ENCODE assay signal across 16 mouse cellular contexts in the genomic region with DNA sequence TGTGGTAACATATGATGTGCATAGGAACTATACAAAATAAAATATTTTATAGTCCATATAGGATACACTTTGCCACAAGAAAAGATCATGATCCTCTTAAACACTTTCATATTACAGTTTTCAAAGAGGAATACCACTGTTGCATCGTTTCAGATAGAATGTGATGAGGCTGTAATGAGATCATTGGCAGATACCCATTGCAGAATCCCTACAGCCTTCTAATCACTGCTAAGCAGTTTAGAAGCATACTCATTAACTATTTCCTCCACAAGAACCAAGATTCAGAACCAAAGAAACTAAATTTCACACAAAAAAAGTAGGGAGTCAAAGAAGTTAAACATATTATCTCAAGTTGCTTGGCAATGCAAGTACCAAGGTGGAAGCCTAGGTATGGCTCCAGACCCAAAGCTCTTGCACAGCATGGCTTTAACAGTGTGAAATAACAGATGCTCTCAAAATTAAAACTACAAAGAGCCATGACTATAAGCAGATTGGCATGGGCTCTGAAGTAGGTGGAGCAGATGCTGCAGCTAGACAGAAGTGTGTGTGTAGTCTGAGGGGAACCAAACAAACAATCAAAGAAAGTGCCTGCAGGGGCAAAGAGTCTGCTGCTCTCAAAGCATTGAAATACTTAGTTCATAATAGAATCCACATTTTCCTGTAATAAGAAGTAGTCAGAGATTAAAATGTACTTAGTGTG.
"Had no signal": no experiment of that assay in that cellular context is flagged by ENCODE, and none has a peak within 500 bp of the region (broad histone marks: within the 10 kb centered on the region; RNA-seq: fewer than 3 reads in every experiment).

No protein-coding gene starts in this region.

- ATAC-seq: liver, embryonic 12.5 days had no signal

- H3K27me3 ChIP-seq: limb, embryonic 15.5 days; liver, embryonic 12.5 days; midbrain, embryonic 12.5 days; neural tube, embryonic 15.5 days had no signal

- H3K27ac ChIP-seq: kidney, postnatal 0 days; limb, embryonic 15.5 days; liver, embryonic 12.5 days; midbrain, embryonic 12.5 days; neural tube, embryonic 15.5 days had no signal

- H3K4me1 ChIP-seq: limb, embryonic 15.5 days; liver, embryonic 12.5 days; midbrain, embryonic 12.5 days; neural tube, embryonic 15.5 days had no signal

- H3K9ac ChIP-seq: limb, embryonic 15.5 days; liver, embryonic 12.5 days; lung, embryonic 14.5 days; midbrain, embryonic 12.5 days; neural tube, embryonic 15.5 days had no signal

- DNase-seq: kidney, postnatal 36 days; layer of hippocampus, adult 9-11 months; layer of hippocampus, postnatal 36 days; lung, embryonic 14.5 days; lung, postnatal 10 days; lung, postnatal 4 days; right cerebral cortex, postnatal 4 days; spleen, adult 18-20 months; thymus, adult 18-20 months; thymus, postnatal 14 days had no signal

- H3K4me2 ChIP-seq: limb, embryonic 15.5 days; liver, embryonic 12.5 days; lung, embryonic 14.5 days; midbrain, embryonic 12.5 days; neural tube, embryonic 15.5 days had no signal

- H3K36me3 ChIP-seq: limb, embryonic 15.5 days; liver, embryonic 12.5 days; midbrain, embryonic 12.5 days; neural tube, embryonic 15.5 days had no signal

- H3K9me3 ChIP-seq: limb, embryonic 15.5 days; liver, embryonic 12.5 days; midbrain, embryonic 12.5 days; neural tube, embryonic 15.5 days had no signal

- H3K4me3 ChIP-seq: limb, embryonic 15.5 days; liver, embryonic 12.5 days; midbrain, embryonic 12.5 days; myocyte; neural tube, embryonic 15.5 days had no signal
